Mouse (Mus musculus): ENCODE measurements around the gene Pla1a.
A peak's percentile ranks its signal among the peaks of the same experiment; 100 is the strongest.

The Pla1a gene

GRCm38 (mm10) chr16:38348217-38348761, 84.7 kb downstream of the Pla1a start:
- DNase-seq (ENCODE audit: extremely low read depth, low read depth, low spot score), result no peak

GRCm38 (mm10) chr16:38347588-38347987, 85.4 kb downstream of the Pla1a start:
- DNase-seq (ENCODE audit: extremely low read depth, low read depth, low spot score), result no peak

- DNase-seq (ENCODE audit: extremely low read depth, low read depth, low spot score), result peak; percentile 52
These were observed 86.2 kb downstream of the Pla1a start, which contains the start of the genes Cox17 and Gm21987 for GRCm38 (mm10) chr16:38346529-38347325. Gene Cox17, plus strand, starts transcription at chr16:38346991. Gene Gm21987, plus strand, starts transcription at chr16:38347040.
